Mouse (Mus musculus): ENCODE measurements at regions not wholly inside any gene's neighbourhood (a gene's known extent, or its start where the extent isn't known, plus 50 kb on each side); places are given as distances from the start of the nearest gene placed in this dataset.
A peak's percentile ranks its signal among the peaks of the same experiment; 100 is the strongest.
"Not testable (repeated sequence)": the region's sequence is repeated elsewhere in the genome, so short reads cannot be mapped to it uniquely, and the experiment has no call there.

- H3K4me2 ChIP-seq (ENCODE audit: low read length) = no peak overlapping the region
- H3K4me3 ChIP-seq (ENCODE audit: low read depth, low read length) = no peak overlapping the region
- no peak for ATAC-seq
- whole genome bisulfite sequencing = 14% methylated on average over 7 of the region's 7 CpGs
- no peaks in the 10 kb centered on the region for H3K9me3 ChIP-seq (replicated peaks; ENCODE audit: control insufficient read depth, low read length, poor library complexity, severe bottlenecking)
- peak overlapping the region; percentile 26; the same call in 1 of the 2 replicates for H3K27ac ChIP-seq (ENCODE audit: low read length)
- no peaks in the 10 kb centered on the region for H3K27me3 ChIP-seq (ENCODE audit: control insufficient read depth, insufficient read depth, low read depth, low read length)
- H3K9ac ChIP-seq (ENCODE audit: low read depth, low read length) = no peak overlapping the region
- no peaks in the 10 kb centered on the region for H3K36me3 ChIP-seq (ENCODE audit: control insufficient read depth, insufficient read depth, low read length)
- peaks cover 19% of the 10 kb centered on the region for H3K4me1 ChIP-seq (ENCODE audit: control insufficient read depth, insufficient read depth, low read length)
These were observed 194.5 kb upstream of the Nectin1 start for GRCm38 (mm10) chr9:43549293-43549692.

- H3K9me3 ChIP-seq (replicated peaks; ENCODE audit: control insufficient read depth, low read length, poor library complexity, severe bottlenecking); H3K27me3 ChIP-seq (ENCODE audit: control insufficient read depth, insufficient read depth, low read depth, low read length); ATAC-seq; H3K4me1 ChIP-seq (ENCODE audit: control insufficient read depth, insufficient read depth, low read length); H3K27ac ChIP-seq (ENCODE audit: low read length); H3K9ac ChIP-seq (ENCODE audit: low read depth, low read length); H3K4me2 ChIP-seq (ENCODE audit: low read length); H3K4me3 ChIP-seq (ENCODE audit: low read depth, low read length); H3K36me3 ChIP-seq (ENCODE audit: control insufficient read depth, insufficient read depth, low read length): not testable (repeated sequence)
- 96% methylated on average over 1 of the region's 1 CpGs for WGBS
These were observed 191.0 kb upstream of the Nectin1 start for GRCm38 (mm10) chr9:43552758-43553157.

GRCm38 (mm10) chr9:43562016-43562415 is 181.8 kb upstream of the Nectin1 start:
- Histone ChIP-seq H3K4me2 (ENCODE audit: low read length) (no peak overlapping the region), H3K27ac (ENCODE audit: low read length) (no peak overlapping the region), H3K36me3 (ENCODE audit: control insufficient read depth, insufficient read depth, low read length) (no peaks in the 10 kb centered on the region), H3K9ac (ENCODE audit: low read depth, low read length) (no peak overlapping the region), H3K4me3 (ENCODE audit: low read depth, low read length) (no peak overlapping the region), H3K9me3 (replicated peaks; ENCODE audit: control insufficient read depth, low read length, poor library complexity, severe bottlenecking) (no peaks in the 10 kb centered on the region), H3K4me1 (ENCODE audit: control insufficient read depth, insufficient read depth, low read length) (peaks cover 3% of the 10 kb centered on the region; the same call in 1 of the 2 replicates), H3K27me3 (ENCODE audit: control insufficient read depth, insufficient read depth, low read depth, low read length) (no peaks in the 10 kb centered on the region)
- no peak for ATAC-seq
- WGBS = 91% methylated on average over 6 of the region's 6 CpGs

DNA sequence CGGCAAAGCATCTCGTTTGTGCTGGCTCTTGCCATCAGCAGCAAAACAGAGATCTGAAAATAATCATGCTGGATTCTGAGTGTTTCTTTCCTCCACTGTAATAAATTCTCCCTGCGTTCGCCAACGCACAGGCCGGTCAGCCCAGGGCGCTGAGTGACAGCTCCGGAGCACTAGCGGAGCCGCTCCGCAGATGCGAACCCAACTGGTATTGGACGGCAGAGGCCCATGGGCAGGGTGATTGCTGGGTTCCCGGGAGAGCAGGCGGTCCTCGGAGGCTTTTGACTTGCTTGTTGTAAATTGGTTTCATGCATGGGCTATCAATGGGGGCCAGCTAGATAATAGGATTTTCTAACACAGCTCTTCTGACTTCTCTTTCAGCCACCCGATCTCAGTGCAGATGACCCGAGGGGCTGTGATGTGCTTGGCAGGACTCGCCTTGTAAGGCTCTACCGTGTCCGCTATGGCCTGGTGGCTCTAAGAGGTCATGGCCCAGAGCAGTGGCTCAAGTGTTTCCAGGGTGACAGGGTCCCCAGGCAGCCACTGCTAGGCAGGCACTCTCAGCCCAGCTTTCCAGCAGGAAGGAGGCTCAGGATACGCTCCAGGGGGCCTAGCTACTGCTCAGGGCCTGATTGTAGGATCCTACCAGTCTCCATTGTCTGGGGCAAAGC is 179.4 kb upstream of the Nectin1 start:
- Histone ChIP-seq H3K4me1 (ENCODE audit: control insufficient read depth, insufficient read depth, low read length) (peaks cover 3% of the 10 kb centered on the region; the same call in 1 of the 2 replicates), H3K27ac (ENCODE audit: low read length) (no peak overlapping the region), H3K4me2 (ENCODE audit: low read length) (no peak overlapping the region), H3K9ac (ENCODE audit: low read depth, low read length) (no peak overlapping the region), H3K9me3 (replicated peaks; ENCODE audit: control insufficient read depth, low read length, poor library complexity, severe bottlenecking) (no peaks in the 10 kb centered on the region), H3K36me3 (ENCODE audit: control insufficient read depth, insufficient read depth, low read length) (no peaks in the 10 kb centered on the region), H3K27me3 (ENCODE audit: control insufficient read depth, insufficient read depth, low read depth, low read length) (no peaks in the 10 kb centered on the region), H3K4me3 (ENCODE audit: low read depth, low read length) (no peak overlapping the region)
- whole genome bisulfite sequencing = 36% methylated on average over 22 of the region's 22 CpGs
- 0 out of 2 replicates have a peak, but pooled peaks have one; percentile 48 for ATAC-seq

DNA sequence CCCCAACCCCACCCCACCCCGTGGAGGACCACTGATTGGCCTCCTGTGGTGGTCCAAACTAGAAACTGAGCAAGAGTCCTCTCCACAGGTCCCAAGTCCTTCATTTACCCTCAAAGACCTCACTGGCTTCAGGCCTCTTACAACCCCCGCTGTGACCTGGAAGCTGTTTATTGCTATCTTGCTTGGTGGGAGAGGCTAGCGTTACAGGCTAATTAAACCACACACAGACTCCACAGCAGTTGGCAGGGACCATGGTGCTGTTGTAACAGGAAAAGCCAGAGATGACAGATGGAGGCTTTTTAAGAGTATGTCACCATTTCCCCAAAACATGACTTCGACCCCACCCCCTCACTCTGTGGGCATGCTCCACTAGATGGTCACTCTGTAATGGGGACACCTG is 174.9 kb upstream of the Nectin1 start:
- Histone ChIP-seq H3K4me2 (ENCODE audit: low read length) (no peak overlapping the region), H3K4me1 (ENCODE audit: control insufficient read depth, insufficient read depth, low read length) (peaks cover 3% of the 10 kb centered on the region; the same call in 1 of the 2 replicates), H3K27me3 (ENCODE audit: control insufficient read depth, insufficient read depth, low read depth, low read length) (no peaks in the 10 kb centered on the region), H3K36me3 (ENCODE audit: control insufficient read depth, insufficient read depth, low read length) (no peaks in the 10 kb centered on the region), H3K9me3 (replicated peaks; ENCODE audit: control insufficient read depth, low read length, poor library complexity, severe bottlenecking) (no peaks in the 10 kb centered on the region), H3K27ac (ENCODE audit: low read length) (no peak overlapping the region), H3K4me3 (ENCODE audit: low read depth, low read length) (no peak overlapping the region), H3K9ac (ENCODE audit: low read depth, low read length) (no peak overlapping the region)
- 58% methylated on average over 4 of the region's 4 CpGs for WGBS
- no peak for ATAC-seq

DNA sequence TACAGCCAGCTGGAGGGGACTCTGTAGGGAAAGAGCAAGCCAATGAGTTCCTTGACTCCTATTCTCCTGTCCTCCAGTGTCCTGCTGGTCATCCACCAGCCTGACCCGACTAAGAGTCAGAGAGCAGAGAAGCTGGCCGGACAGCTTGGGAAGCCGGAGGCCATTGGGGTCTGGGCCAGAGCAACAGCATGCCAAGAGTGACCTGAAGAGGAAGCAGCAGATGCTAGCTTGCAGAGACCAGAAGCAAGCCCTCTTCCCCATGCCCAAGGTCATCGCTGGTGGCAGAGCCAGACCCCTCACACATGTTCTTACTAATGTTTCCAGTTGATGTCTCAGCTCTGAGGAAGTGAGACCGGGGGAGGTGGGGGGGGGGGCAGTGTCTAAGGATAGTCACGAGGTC is 172.7 kb upstream of the Nectin1 start:
- no peak overlapping the region for H3K27ac ChIP-seq (ENCODE audit: low read length)
- no peak for ATAC-seq
- H3K36me3 ChIP-seq (ENCODE audit: control insufficient read depth, insufficient read depth, low read length) = no peaks in the 10 kb centered on the region
- WGBS = 85% methylated on average over 6 of the region's 6 CpGs
- H3K4me2 ChIP-seq (ENCODE audit: low read length) = no peak overlapping the region
- H3K27me3 ChIP-seq (ENCODE audit: control insufficient read depth, insufficient read depth, low read depth, low read length) = no peaks in the 10 kb centered on the region
- H3K4me3 ChIP-seq (ENCODE audit: low read depth, low read length) = no peak overlapping the region
- no peaks in the 10 kb centered on the region for H3K9me3 ChIP-seq (replicated peaks; ENCODE audit: control insufficient read depth, low read length, poor library complexity, severe bottlenecking)
- H3K9ac ChIP-seq (ENCODE audit: low read depth, low read length) = no peak overlapping the region
- no peaks in the 10 kb centered on the region for H3K4me1 ChIP-seq (ENCODE audit: control insufficient read depth, insufficient read depth, low read length)

DNA sequence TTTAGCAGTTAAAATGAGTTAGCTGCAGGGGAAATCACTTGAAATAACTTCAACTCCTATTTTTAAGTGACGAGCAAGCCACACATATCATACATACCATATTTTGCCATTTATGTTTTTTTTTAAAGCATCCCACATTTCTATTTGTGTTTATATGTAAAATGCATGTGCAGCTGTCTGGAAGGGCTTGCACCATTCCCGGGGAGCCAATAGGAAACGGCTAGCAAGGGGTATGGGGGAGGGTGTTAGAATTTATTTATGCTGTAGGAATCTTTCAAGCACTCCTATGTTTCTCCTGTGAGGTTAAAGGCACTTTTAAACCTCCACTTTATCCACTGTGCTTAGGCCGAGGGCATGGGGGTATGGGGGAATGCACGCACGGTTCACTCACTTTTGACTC is 168.1 kb upstream of the Nectin1 start:
- Histone ChIP-seq H3K9me3 (replicated peaks; ENCODE audit: control insufficient read depth, low read length, poor library complexity, severe bottlenecking) (no peaks in the 10 kb centered on the region), H3K4me1 (ENCODE audit: control insufficient read depth, insufficient read depth, low read length) (peaks cover 5% of the 10 kb centered on the region), H3K4me2 (ENCODE audit: low read length) (no peak overlapping the region), H3K9ac (ENCODE audit: low read depth, low read length) (no peak overlapping the region), H3K36me3 (ENCODE audit: control insufficient read depth, insufficient read depth, low read length) (no peaks in the 10 kb centered on the region), H3K4me3 (ENCODE audit: low read depth, low read length) (no peak overlapping the region), H3K27me3 (ENCODE audit: control insufficient read depth, insufficient read depth, low read depth, low read length) (no peaks in the 10 kb centered on the region), H3K27ac (ENCODE audit: low read length) (no peak overlapping the region)
- whole genome bisulfite sequencing = 91% methylated on average over 6 of the region's 6 CpGs
- ATAC-seq = no peak

GRCm38 (mm10) chr9:43580653-43581052 is 163.1 kb upstream of the Nectin1 start:
- peaks cover 8% of the 10 kb centered on the region for H3K4me1 ChIP-seq (ENCODE audit: control insufficient read depth, insufficient read depth, low read length)
- no peak overlapping the region for H3K4me2 ChIP-seq (ENCODE audit: low read length)
- peak; percentile 58; the same call in 1 of the 2 replicates for ATAC-seq
- H3K9ac ChIP-seq (ENCODE audit: low read depth, low read length) = no peak overlapping the region
- no peaks in the 10 kb centered on the region for H3K9me3 ChIP-seq (replicated peaks; ENCODE audit: control insufficient read depth, low read length, poor library complexity, severe bottlenecking)
- 19% methylated on average over 6 of the region's 6 CpGs for WGBS
- H3K27ac ChIP-seq (ENCODE audit: low read length) = no peak overlapping the region
- H3K27me3 ChIP-seq (ENCODE audit: control insufficient read depth, insufficient read depth, low read depth, low read length) = no peaks in the 10 kb centered on the region
- no peaks in the 10 kb centered on the region for H3K36me3 ChIP-seq (ENCODE audit: control insufficient read depth, insufficient read depth, low read length)
- no peak overlapping the region for H3K4me3 ChIP-seq (ENCODE audit: low read depth, low read length)

- 47% methylated on average over 6 of the region's 6 CpGs for WGBS
- H3K9me3 ChIP-seq (replicated peaks; ENCODE audit: control insufficient read depth, low read length, poor library complexity, severe bottlenecking) = no peaks in the 10 kb centered on the region
- H3K27me3 ChIP-seq (ENCODE audit: control insufficient read depth, insufficient read depth, low read depth, low read length) = no peaks in the 10 kb centered on the region
- H3K4me1 ChIP-seq (ENCODE audit: control insufficient read depth, insufficient read depth, low read length) = peaks cover 2% of the 10 kb centered on the region; the same call in 1 of the 2 replicates
- no peak overlapping the region for H3K4me2 ChIP-seq (ENCODE audit: low read length)
- no peak overlapping the region for H3K9ac ChIP-seq (ENCODE audit: low read depth, low read length)
- H3K36me3 ChIP-seq (ENCODE audit: control insufficient read depth, insufficient read depth, low read length) = no peaks in the 10 kb centered on the region
- no peak overlapping the region for H3K4me3 ChIP-seq (ENCODE audit: low read depth, low read length)
- no peak for ATAC-seq
- no peak overlapping the region for H3K27ac ChIP-seq (ENCODE audit: low read length)
These were observed 158.2 kb upstream of the Nectin1 start for GRCm38 (mm10) chr9:43585616-43586015.
